Mouse (Mus musculus): Measurements from ENCODE around the gene Ift140.

DNA sequence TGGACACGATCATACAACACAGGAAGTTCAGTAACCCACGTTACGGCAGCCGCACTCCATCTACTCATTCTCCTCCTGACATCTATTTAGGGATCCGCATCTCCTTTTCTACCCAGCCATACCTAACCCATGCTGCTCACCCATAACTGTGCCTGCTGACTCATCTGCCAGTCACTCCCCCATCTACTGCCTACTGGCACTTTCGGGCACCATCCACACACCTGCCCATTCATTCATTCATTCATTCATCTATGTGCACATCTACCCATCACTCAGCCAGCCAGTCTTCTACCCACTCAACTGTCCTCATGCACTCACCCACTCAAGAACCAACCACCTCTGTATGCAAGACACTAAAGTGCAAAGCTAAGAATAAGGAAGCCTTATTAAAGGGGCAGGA is 28.7 kb upstream of the Ift140 start:
- TF ChIP-seq GATA1 (IDR thresholded peaks at IDR 0.05; ENCODE audit: low read length) (no peak), TAL1 (IDR thresholded peaks at IDR 0.05; ENCODE audit: low read length) (no peak)
